Mouse (Mus musculus): ENCODE measurements around the gene Gon4l. TPM values are rescaled to one million over a fixed set of nuclear protein-coding genes. Genes with fewer than 3 reads are reported as not detected.
A peak's percentile ranks its signal among the peaks of the same experiment; 100 is the strongest.
"Not testable (repeated sequence)": the region's sequence is repeated elsewhere in the genome, so short reads cannot be mapped to it uniquely, and the experiment has no call there.

The Gon4l gene
- total RNA-seq (2014; rRNA removed) (37.8 and 50.0 TPM in 2 replicates), polyA plus RNA-seq (2015; fragmentation: Nextera tagmentation; extraction: Ambion mirVana) (6.4 and 8.0 TPM in 2 replicates)

DNA sequence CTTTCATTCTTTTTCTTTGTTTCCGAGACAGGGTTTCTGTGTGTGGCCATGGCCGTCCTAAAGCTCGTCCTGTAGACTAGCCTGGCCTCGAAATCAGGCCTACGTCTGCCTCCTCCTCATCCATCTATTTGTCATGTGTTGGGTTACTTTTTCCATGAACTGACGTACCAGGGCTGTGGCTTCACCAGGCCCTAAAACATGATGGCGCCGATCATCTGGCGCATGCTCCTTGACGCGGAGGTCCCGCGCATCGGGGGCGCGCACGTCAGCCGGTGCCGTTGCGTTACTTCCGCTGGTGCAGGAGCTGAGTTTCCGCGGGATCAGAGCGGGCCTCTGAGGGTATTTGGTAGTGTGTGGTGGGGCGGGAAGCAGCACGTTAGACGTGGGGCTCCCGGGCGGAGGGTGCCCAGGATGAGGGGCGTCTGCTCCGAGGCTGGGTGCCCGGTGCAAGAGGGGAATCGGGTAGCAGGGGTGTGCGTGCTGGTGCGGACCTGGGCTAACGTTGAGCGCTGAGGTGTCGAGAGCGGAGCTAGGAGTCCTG lies at the start of gene Gon4l:
TSS of gene Gon4l (plus strand) at position 281 of the 541 bp plus-strand sequence.
- peak; percentile 75 for DNase-seq
- Histone ChIP-seq H3K4me2 (ENCODE audit: low read depth) (peak within 1 kb of the TSS; percentile 42), H3K9ac (peak within 1 kb of the TSS; percentile 22; the same call in 1 of the 2 replicates), H3K27ac (ENCODE audit: low read depth, low read length) (peak within 1 kb of the TSS; percentile 77), H3K4me3 (ENCODE audit: low read depth, low read length) (peak within 1 kb of the TSS; percentile 31)
- not testable (repeated sequence) for H3K27me3 ChIP-seq (ENCODE audit: insufficient read depth, low read length); H3K4me1 ChIP-seq (ENCODE audit: insufficient read depth); H3K9me3 ChIP-seq (ENCODE audit: low read length); H3K36me3 ChIP-seq (ENCODE audit: insufficient read depth)
- 2% methylated on average over 22 of the region's 39 CpGs for WGBS
- peak; percentile 69 for ATAC-seq

GRCm38 (mm10) chr3:88786323-88786722 lies 48.7 kb upstream of the Gon4l start:
- 92% methylated on average over 1 of the region's 4 CpGs for WGBS
- not testable (repeated sequence) for H3K27ac ChIP-seq (ENCODE audit: low read depth, low read length); ATAC-seq

DNA sequence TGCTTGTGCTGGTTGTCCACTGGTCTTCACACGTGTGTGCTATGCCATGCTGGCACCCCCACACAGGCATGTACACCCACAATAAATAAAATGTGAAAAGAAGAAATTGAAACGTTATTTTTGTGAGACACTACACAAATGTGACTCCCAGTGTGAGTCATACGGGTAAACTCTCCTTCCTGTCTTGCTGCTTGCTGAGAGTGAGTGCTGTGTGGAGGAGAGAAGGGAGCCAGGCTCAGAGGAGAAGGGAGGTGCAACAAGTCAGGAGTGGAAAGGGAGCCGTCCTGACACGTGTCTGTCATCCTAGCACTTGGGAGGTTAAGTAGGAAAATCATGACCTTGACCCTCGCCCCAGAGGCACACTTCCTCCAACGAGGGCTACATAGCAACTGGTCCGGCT lies 48.2 kb upstream of the Gon4l start:
- not testable (repeated sequence) for H3K27me3 ChIP-seq (ENCODE audit: insufficient read depth, low read length); H3K4me2 ChIP-seq (ENCODE audit: low read depth); H3K9ac ChIP-seq; H3K27ac ChIP-seq (ENCODE audit: low read depth, low read length); H3K4me3 ChIP-seq (ENCODE audit: low read depth, low read length); DNase-seq; H3K36me3 ChIP-seq (ENCODE audit: insufficient read depth); H3K4me1 ChIP-seq (ENCODE audit: insufficient read depth); H3K9me3 ChIP-seq (ENCODE audit: low read length); ATAC-seq
- WGBS, result no CpG with 5 or more reads among the region's 8 CpGs

More at GRCm38 (mm10) chr3:88786323-88786722, 48.7 kb upstream of the Gon4l start:
- not testable (repeated sequence) for H3K9me3 ChIP-seq (ENCODE audit: low read length); H3K4me3 ChIP-seq (ENCODE audit: low read depth, low read length); H3K4me1 ChIP-seq (ENCODE audit: insufficient read depth); H3K36me3 ChIP-seq (ENCODE audit: insufficient read depth); H3K4me2 ChIP-seq (ENCODE audit: low read depth); H3K27me3 ChIP-seq (ENCODE audit: insufficient read depth, low read length); DNase-seq; H3K9ac ChIP-seq

- not testable (repeated sequence) for H3K27me3 ChIP-seq (ENCODE audit: insufficient read depth, low read length); H3K27ac ChIP-seq (ENCODE audit: low read depth, low read length); ATAC-seq; H3K9me3 ChIP-seq (ENCODE audit: low read length); H3K4me3 ChIP-seq (ENCODE audit: low read depth, low read length); H3K4me2 ChIP-seq (ENCODE audit: low read depth); DNase-seq; H3K4me1 ChIP-seq (ENCODE audit: insufficient read depth); H3K9ac ChIP-seq; H3K36me3 ChIP-seq (ENCODE audit: insufficient read depth)
- no CpG with 5 or more reads among the region's 4 CpGs for WGBS
Measured at GRCm38 (mm10) chr3:88788033-88788432, 47.0 kb upstream of the Gon4l start.

- H3K9ac ChIP-seq; H3K9me3 ChIP-seq (ENCODE audit: low read length); H3K4me1 ChIP-seq (ENCODE audit: insufficient read depth); DNase-seq; H3K4me3 ChIP-seq (ENCODE audit: low read depth, low read length); H3K27ac ChIP-seq (ENCODE audit: low read depth, low read length); ATAC-seq; H3K4me2 ChIP-seq (ENCODE audit: low read depth); H3K27me3 ChIP-seq (ENCODE audit: insufficient read depth, low read length); H3K36me3 ChIP-seq (ENCODE audit: insufficient read depth): not testable (repeated sequence)
- WGBS, result 88% methylated on average over 6 of the region's 6 CpGs
Measured at GRCm38 (mm10) chr3:88797507-88797906, 37.5 kb upstream of the Gon4l start.

- Histone ChIP-seq H3K9me3 (ENCODE audit: low read length) (no peaks in the 10 kb centered on the region), H3K4me2 (ENCODE audit: low read depth) (no peak overlapping the region), H3K36me3 (ENCODE audit: insufficient read depth) (peaks cover 20% of the 10 kb centered on the region), H3K4me1 (ENCODE audit: insufficient read depth) (no peaks in the 10 kb centered on the region), H3K27me3 (ENCODE audit: insufficient read depth, low read length) (no peaks in the 10 kb centered on the region), H3K9ac (no peak overlapping the region), H3K27ac (ENCODE audit: low read depth, low read length) (no peak overlapping the region), H3K4me3 (ENCODE audit: low read depth, low read length) (no peak overlapping the region)
- no peak for ATAC-seq
- TF ChIP-seq CTCF (IDR thresholded peaks at IDR 0.05; ENCODE audit: low read depth), result no peak
- WGBS, result 88% methylated on average over 5 of the region's 5 CpGs
- DNase-seq, result no peak
Measured at GRCm38 (mm10) chr3:88803910-88804540, 31.0 kb upstream of the Gon4l start.

GRCm38 (mm10) chr3:88825710-88826109 lies 9.3 kb upstream of the Gon4l start:
- Histone ChIP-seq H3K27ac (ENCODE audit: low read depth, low read length) (no peak overlapping the region), H3K36me3 (ENCODE audit: insufficient read depth) (peaks cover 17% of the 10 kb centered on the region), H3K4me1 (ENCODE audit: insufficient read depth) (no peaks in the 10 kb centered on the region), H3K27me3 (ENCODE audit: insufficient read depth, low read length) (no peaks in the 10 kb centered on the region), H3K9ac (no peak overlapping the region), H3K9me3 (ENCODE audit: low read length) (no peaks in the 10 kb centered on the region), H3K4me2 (ENCODE audit: low read depth) (no peak overlapping the region), H3K4me3 (ENCODE audit: low read depth, low read length) (no peak overlapping the region)
- WGBS, result 100% methylated on average over 1 of the region's 1 CpGs
- DNase-seq, result no peak
- ATAC-seq, result no peak
- TF ChIP-seq CTCF (IDR thresholded peaks at IDR 0.05; ENCODE audit: low read depth), result no peak
